Mouse (Mus musculus) C2C12 (cell line): Measurements from ENCODE around the gene Uck2. TPM values are rescaled to one million over a fixed set of nuclear protein-coding genes. Genes with fewer than 3 reads are reported as not detected.

Source experiments
- H3K27me3 ChIP-seq: one replicate; pipeline ENCODE4 v1.6.1; 2011; ENCODE audit not compliant: control insufficient read depth, insufficient read depth, insufficient read length
- H3K36me3 ChIP-seq: one replicate; pipeline ENCODE4 v1.6.1; 2011; ENCODE audit not compliant: control insufficient read depth, insufficient read depth
- H3K4me3 ChIP-seq: one replicate; pipeline ENCODE4 v1.5.1; 2011; ENCODE audit warnings: mild to moderate bottlenecking, control low read depth; ENCODE audit not compliant: poor library complexity, insufficient read depth, severe bottlenecking
- H3K79me2 ChIP-seq: one replicate; pipeline ENCODE4 v1.6.1; 2011; ENCODE audit not compliant: control insufficient read depth, insufficient read depth
- H3K79me3 ChIP-seq: one replicate; pipeline ENCODE4 v1.6.1; 2011; ENCODE audit warnings: low read depth, control low read depth
- H3ac ChIP-seq: one replicate; pipeline ENCODE3; 2011; ENCODE audit warnings: low read depth; ENCODE audit not compliant: control insufficient read depth, insufficient read length
- CEBPB ChIP-seq: IDR thresholded peaks from one replicate; pipeline ENCODE4 v1.6.1; 2011; ENCODE audit warnings: low read depth, mild to moderate bottlenecking, control low read depth, moderate library complexity
- CTCF ChIP-seq: IDR thresholded peaks from one replicate; pipeline ENCODE4 v1.5.1; 2011; ENCODE audit not compliant: control insufficient read depth, insufficient read depth, insufficient read length
- FOSL1 ChIP-seq: IDR thresholded peaks from one replicate; pipeline ENCODE4 v1.8.0; 2011; ENCODE audit warnings: mild to moderate bottlenecking, low read length; ENCODE audit not compliant: poor library complexity, insufficient read depth, severe bottlenecking
- MAX ChIP-seq: IDR thresholded peaks from one replicate; pipeline ENCODE4 v1.6.1; 2011; ENCODE audit warnings: mild to moderate bottlenecking, control low read depth
- MYOD1 ChIP-seq: IDR thresholded peaks from one replicate; pipeline ENCODE4 v1.6.1; 2011; ENCODE audit warnings: low read depth; ENCODE audit not compliant: control insufficient read depth, insufficient read length
- MYOG ChIP-seq: IDR thresholded peaks from one replicate; pipeline ENCODE4 v1.6.1; 2011; ENCODE audit not compliant: control insufficient read depth, insufficient read length; ENCODE audit errors: extremely low read depth
- USF1 ChIP-seq: IDR thresholded peaks from one replicate; pipeline ENCODE4 v1.6.1; 2011; ENCODE audit warnings: low read depth, mild to moderate bottlenecking, control low read depth, moderate library complexity
- long read RNA-seq, 2 experiments: library from polyadenylated mRNA; unstranded; transcript quantifications; one replicate each; pipeline ENCODE4 v2.0.0; 2019 to 2020
- polyA plus RNA-seq: library from polyadenylated mRNA; unstranded; fragments of >200 nt; fragmentation: generic; extraction: Trizol; gene quantifications from one replicate; pipeline ENCODE4 v1.2.1, GENCODE M21; 2012; ENCODE audit warnings: missing spikeins

Uck2 gene
- 104 TPM for polyA plus RNA-seq
- long read RNA-seq, experiment 1, full-length matches to known transcripts = 32 of 50 reads
- long read RNA-seq, experiment 1, partial matches to known transcripts = 3 of 50 reads
- long read RNA-seq, experiment 1, other reads (novel, unspliced or antisense) = 15 of 50 reads
- long read RNA-seq, experiment 2, full-length matches to known transcripts = 192 of 275 reads
- long read RNA-seq, experiment 2, partial matches to known transcripts = 21 of 275 reads
- long read RNA-seq, experiment 2, other reads (novel, unspliced or antisense) = 62 of 275 reads

DNA sequence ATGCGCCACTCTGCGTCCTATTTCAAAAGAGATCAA, at the start of gene Uck2:
Gene Uck2 (minus strand): TSS at position 1 of the 36 bp plus-strand sequence.
- peak within 1 kb of the TSS; percentile 72 for H3ac ChIP-seq
- H3K79me3 ChIP-seq = peaks cover 43% of the 10 kb centered on the region
- TF ChIP-seq FOSL1 = no peak
- no peak for TF ChIP-seq CTCF
- TF ChIP-seq CEBPB = no peak
- no peak for TF ChIP-seq MYOD1
- no peak for TF ChIP-seq MYOG
- no peak for TF ChIP-seq USF1
- TF ChIP-seq MAX = no peak
- peaks cover 48% of the 10 kb centered on the region for H3K79me2 ChIP-seq
- H3K36me3 ChIP-seq = peaks cover 14% of the 10 kb centered on the region
- peak within 1 kb of the TSS; percentile 87 for H3K4me3 ChIP-seq
- H3K27me3 ChIP-seq = no peaks in the 10 kb centered on the region

- H3K79me3 ChIP-seq = no peaks in the 10 kb centered on the region
- H3K79me2 ChIP-seq = no peaks in the 10 kb centered on the region
- TF ChIP-seq MAX (no peak), MYOD1 (no peak), FOSL1 (no peak), USF1 (no peak), CTCF (no peak), MYOG (no peak)
- H3K4me3 ChIP-seq = no peak overlapping the region
- H3K36me3 ChIP-seq = peaks cover 59% of the 10 kb centered on the region
- no peak overlapping the region for H3ac ChIP-seq
- no peaks in the 10 kb centered on the region for H3K27me3 ChIP-seq
These were observed 46.0 kb upstream of the Uck2 start for GRCm38 (mm10) chr1:167331106-167331505.

DNA sequence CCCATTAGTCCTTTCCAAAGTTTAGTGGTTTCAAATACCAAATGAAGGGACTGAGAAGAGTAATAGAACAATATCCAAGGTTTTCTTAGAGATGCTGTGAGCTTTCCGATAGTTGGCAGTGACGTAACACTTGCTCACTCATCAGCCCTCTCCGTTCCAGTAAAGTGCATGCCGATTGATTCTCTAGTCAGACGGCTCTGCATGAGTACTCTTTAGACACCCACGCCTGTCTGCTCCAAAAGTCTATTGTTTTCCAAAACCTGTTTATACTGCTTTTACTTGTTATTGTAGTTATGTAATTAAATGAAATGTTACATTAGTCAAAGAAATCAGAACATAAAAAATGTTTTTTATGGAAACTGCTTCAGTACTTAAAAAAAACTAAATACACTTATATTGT, 43.7 kb upstream of the Uck2 start:
- H3K79me2 ChIP-seq = no peaks in the 10 kb centered on the region

DNA sequence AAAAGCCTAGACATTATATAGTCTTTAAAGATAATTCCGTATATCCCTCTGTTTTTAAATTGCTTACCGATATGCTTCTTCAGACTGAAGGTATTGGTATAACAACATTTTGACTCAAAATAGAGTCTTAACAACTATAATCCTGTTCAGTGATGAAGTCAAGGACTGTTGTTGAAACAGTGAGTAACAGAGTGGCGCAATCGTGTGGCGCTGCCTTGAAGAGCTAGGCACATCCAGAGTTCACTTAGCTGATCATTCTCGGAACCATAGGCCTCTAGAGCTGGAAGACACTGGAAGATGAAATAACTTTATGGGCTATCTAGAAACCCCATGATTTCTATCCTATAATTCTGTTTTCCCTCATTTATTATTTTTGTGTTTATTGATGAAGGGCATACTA, 36.6 kb upstream of the Uck2 start:
- TF ChIP-seq MYOG = no peak
- no peak for TF ChIP-seq FOSL1
- TF ChIP-seq CEBPB = no peak
- TF ChIP-seq MYOD1 = no peak
- TF ChIP-seq MAX = no peak
- H3K79me3 ChIP-seq = no peaks in the 10 kb centered on the region
- no peak overlapping the region for H3ac ChIP-seq
- H3K27me3 ChIP-seq = no peaks in the 10 kb centered on the region
- H3K36me3 ChIP-seq = peaks cover 72% of the 10 kb centered on the region
- no peaks in the 10 kb centered on the region for H3K79me2 ChIP-seq
- H3K4me3 ChIP-seq = no peak overlapping the region

More for the DNA sequence above, 43.7 kb upstream of the Uck2 start:
- no peaks in the 10 kb centered on the region for H3K79me3 ChIP-seq
- no peaks in the 10 kb centered on the region for H3K27me3 ChIP-seq
- H3K36me3 ChIP-seq = peaks cover 67% of the 10 kb centered on the region
- no peak for TF ChIP-seq MYOG
- TF ChIP-seq CTCF = no peak
- TF ChIP-seq USF1 = no peak
- TF ChIP-seq MAX = no peak
- H3K4me3 ChIP-seq = no peak overlapping the region
- no peak overlapping the region for H3ac ChIP-seq

DNA sequence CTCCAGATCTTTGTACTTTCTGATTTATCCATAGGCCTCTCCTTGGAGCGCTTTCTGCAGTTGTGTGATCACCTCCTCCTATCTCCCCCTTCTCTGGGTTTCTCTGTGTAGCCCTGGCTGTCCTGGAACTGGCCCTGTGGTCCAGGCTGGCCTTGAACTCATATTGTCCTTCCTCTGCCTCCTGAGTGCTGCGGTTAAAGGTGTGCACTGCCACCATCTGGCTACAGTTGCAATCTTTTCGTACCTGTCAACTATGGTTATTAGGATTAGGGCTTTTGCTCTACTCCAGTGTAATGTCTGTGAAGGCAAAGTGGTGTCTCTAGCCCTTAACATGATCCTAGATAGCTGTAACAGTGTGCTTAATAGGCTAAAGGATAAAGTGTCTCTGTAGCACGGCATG, 28.1 kb upstream of the Uck2 start:
- Histone ChIP-seq H3K79me3 (peaks cover 14% of the 10 kb centered on the region), H3ac (no peak overlapping the region), H3K27me3 (no peaks in the 10 kb centered on the region), H3K36me3 (peaks cover 32% of the 10 kb centered on the region), H3K79me2 (peaks cover 26% of the 10 kb centered on the region), H3K4me3 (no peak overlapping the region)
- no peak for TF ChIP-seq CTCF
- no peak for TF ChIP-seq MYOD1
- no peak for TF ChIP-seq FOSL1
- TF ChIP-seq MYOG = no peak
- no peak for TF ChIP-seq MAX
- no peak for TF ChIP-seq USF1
- no peak for TF ChIP-seq CEBPB

GRCm38 (mm10) chr1:167312367-167312766, 27.2 kb upstream of the Uck2 start:
- peaks cover 34% of the 10 kb centered on the region for H3K79me2 ChIP-seq
- H3K4me3 ChIP-seq = no peak overlapping the region
- TF ChIP-seq MYOG (no peak), CTCF (no peak), FOSL1 (no peak), MYOD1 (no peak), USF1 (no peak), MAX (no peak), CEBPB (no peak)

More at GRCm38 (mm10) chr1:167312367-167312766, 27.2 kb upstream of the Uck2 start:
- no peak overlapping the region for H3ac ChIP-seq
- H3K27me3 ChIP-seq = no peaks in the 10 kb centered on the region
- H3K79me3 ChIP-seq = peaks cover 18% of the 10 kb centered on the region
- H3K36me3 ChIP-seq = peaks cover 24% of the 10 kb centered on the region
